Mouse (Mus musculus): Measurements from ENCODE around the gene Gm28374.
A peak's percentile ranks its signal among the peaks of the same experiment; 100 is the strongest.

Gm28374 gene

GRCm38 (mm10) chr19:6085417-6085879 is 3.4 kb upstream of the Gm28374 start:
- peak; percentile 87 for DNase-seq (ENCODE audit: low read depth)

GRCm38 (mm10) chr19:6084478-6085248 is 2.6 kb upstream of the Gm28374 start, which contains the start of the genes Zfpl1 and Cdca5:
TSS of gene Zfpl1 (minus strand) at chr19:6084956.
TSS of gene Cdca5 (plus strand) at chr19:6084983.
- peak; percentile 100 for DNase-seq (ENCODE audit: low read depth)

GRCm38 (mm10) chr19:6079983-6080480 is 2.0 kb downstream of the Gm28374 start, which contains the start of gene Tmem262:
TSS of gene Tmem262 (plus strand) at chr19:6080033.
- DNase-seq (ENCODE audit: low read depth) = no peak

GRCm38 (mm10) chr19:6076564-6077393 is 5.3 kb downstream of the Gm28374 start, which contains the start of gene Vps51:
TSS of gene Vps51 (minus strand) at chr19:6077231.
- DNase-seq (ENCODE audit: low read depth) = peak; percentile 96

- no peak for DNase-seq (ENCODE audit: low read depth)
Observed at GRCm38 (mm10) chr19:6073889-6074288, 8.2 kb downstream of the Gm28374 start.

- no peak for DNase-seq (ENCODE audit: low read depth)
Observed at GRCm38 (mm10) chr19:6071261-6071660, 10.8 kb downstream of the Gm28374 start.

GRCm38 (mm10) chr19:6070571-6071250 is 11.3 kb downstream of the Gm28374 start:
- no peak for DNase-seq (ENCODE audit: low read depth)

- no peak for DNase-seq (ENCODE audit: low read depth)
Observed at GRCm38 (mm10) chr19:6069851-6070250, 12.2 kb downstream of the Gm28374 start.

- peak; percentile 62 for DNase-seq (ENCODE audit: low read depth)
Observed at GRCm38 (mm10) chr19:6068951-6069350, 13.1 kb downstream of the Gm28374 start.

- DNase-seq (ENCODE audit: low read depth) = peak; percentile 96
Observed at GRCm38 (mm10) chr19:6067724-6068415, 14.2 kb downstream of the Gm28374 start, which contains the start of gene Tm7sf2. TSS of gene Tm7sf2 (minus strand) at chr19:6068373.

GRCm38 (mm10) chr19:6067011-6067723 is 14.9 kb downstream of the Gm28374 start:
- DNase-seq (ENCODE audit: low read depth) = peak; percentile 95

- DNase-seq (ENCODE audit: low read depth) = peak; percentile 58
Observed at GRCm38 (mm10) chr19:6066571-6066970, 15.5 kb downstream of the Gm28374 start.

- DNase-seq (ENCODE audit: low read depth) = no peak
Observed at GRCm38 (mm10) chr19:6063081-6063480, 19.0 kb downstream of the Gm28374 start.

GRCm38 (mm10) chr19:6062418-6062817 is 19.6 kb downstream of the Gm28374 start:
- no peak for DNase-seq (ENCODE audit: low read depth)

GRCm38 (mm10) chr19:6061641-6062302 is 20.3 kb downstream of the Gm28374 start:
- peak; percentile 74 for DNase-seq (ENCODE audit: low read depth)

GRCm38 (mm10) chr19:6061021-6061533 is 21.0 kb downstream of the Gm28374 start, which contains the start of gene Znhit2:
TSS of gene Znhit2 (plus strand) at chr19:6061192.
- DNase-seq (ENCODE audit: low read depth) = peak; percentile 98

- DNase-seq (ENCODE audit: low read depth) = no peak
Observed at GRCm38 (mm10) chr19:6058966-6059365, 23.1 kb downstream of the Gm28374 start.

GRCm38 (mm10) chr19:6058513-6058912 is 23.5 kb downstream of the Gm28374 start:
- no peak for DNase-seq (ENCODE audit: low read depth)

- peak; percentile 100 for DNase-seq (ENCODE audit: low read depth)
Observed at GRCm38 (mm10) chr19:6057313-6058096, 24.6 kb downstream of the Gm28374 start, which contains the start of the genes Mrpl49 and Fau. TSS of gene Mrpl49 (minus strand) at chr19:6057785. TSS of gene Fau (plus strand) at chr19:6057844.
